Mouse (Mus musculus) kidney, adult 2 months (tissue): ENCODE results near the gene Plekho1. TPM values are rescaled to one million over a fixed set of nuclear protein-coding genes. Genes with fewer than 3 reads are reported as not detected.
"Not testable (repeated sequence)": the region's sequence is repeated elsewhere in the genome, so short reads cannot be mapped to it uniquely, and the experiment has no call there.

Experiments
- DNase-seq: peaks from one replicate; pipeline ENCODE4 v3.0.0; 2021
- H3K27ac ChIP-seq: fragments of 200-500 bp; 2 replicates; pipeline ENCODE4 v1.5.1; 2012; ENCODE audit warnings: low read depth, low read length, control low read depth, inconsistent platforms; ENCODE audit not compliant: insufficient read depth
- H3K27me3 ChIP-seq: fragments of 200-500 bp; replicated peaks from 2 replicates; pipeline ENCODE4 v1.6.1; 2012; ENCODE audit warnings: mild to moderate bottlenecking, moderate library complexity, low read length, inconsistent platforms; ENCODE audit not compliant: control insufficient read depth, insufficient read depth
- H3K36me3 ChIP-seq: fragments of 200-500 bp; 2 replicates; pipeline ENCODE4 v1.6.1; 2012; ENCODE audit warnings: mild to moderate bottlenecking, moderate library complexity, low read length, inconsistent platforms; ENCODE audit not compliant: control insufficient read depth, insufficient read depth
- H3K4me1 ChIP-seq: fragments of 200-500 bp; 2 replicates; pipeline ENCODE4 v1.6.1; 2011; ENCODE audit warnings: low read length; ENCODE audit not compliant: control insufficient read depth, insufficient read depth
- H3K4me3 ChIP-seq: fragments of 200-500 bp; 2 replicates; pipeline ENCODE4 v1.5.1; 2011; ENCODE audit warnings: mild to moderate bottlenecking, low read depth, low read length, control low read depth; ENCODE audit not compliant: insufficient read depth
- CTCF ChIP-seq: fragments of 200-500 bp; conservative IDR thresholded peaks from 2 replicates; pipeline ENCODE4 v1.5.1; 2011; ENCODE audit warnings: low read depth, mild to moderate bottlenecking, control low read depth, low read length, moderate library complexity, mixed read lengths; ENCODE audit not compliant: insufficient read depth, insufficient read length
- POLR2A ChIP-seq: fragments of 200-500 bp; IDR thresholded peaks from one replicate; pipeline ENCODE4 v1.6.1; 2011; ENCODE audit warnings: low read depth, low read length, control low read depth
- WGBS: fragments of 180-500 bp; shearing (Covaris S2); methylation state at CpG from one replicate; pipeline ENCODE4 v1.1.7; 2018; 5-methylcytosine and 5-hydroxymethylcytosine counted together
- polyA plus RNA-seq: library from polyadenylated mRNA; depleted of rRNA; stranded (reverse); fragments of >200 nt; gene quantifications from 2 replicates; pipeline ENCODE4 v1.2.3, GENCODE M21; 2012

Plekho1 gene
- polyA plus RNA-seq, 1 experiment, result 33.2 TPM

GRCm38 (mm10) chr3:95969277-95969676 lies 26.5 kb downstream of the Plekho1 start:
- H3K27ac ChIP-seq, result no peak overlapping the region
- TF ChIP-seq POLR2A (no peak), CTCF (no peak)
- no peak overlapping the region for H3K4me3 ChIP-seq
- no peaks in the 10 kb centered on the region for H3K4me1 ChIP-seq
- DNase-seq, result no peak
- WGBS, result 94% methylated on average over 1 of the region's 1 CpGs
- H3K36me3 ChIP-seq, result no peaks in the 10 kb centered on the region
- H3K27me3 ChIP-seq, result no peaks in the 10 kb centered on the region

- 6% methylated on average over 7 of the region's 7 CpGs for WGBS
- no peaks in the 10 kb centered on the region for H3K27me3 ChIP-seq
- H3K36me3 ChIP-seq, result no peaks in the 10 kb centered on the region
- no peak for DNase-seq
- no peak overlapping the region for H3K4me3 ChIP-seq
- H3K27ac ChIP-seq, result no peak overlapping the region
- no peak for TF ChIP-seq POLR2A
- peak; percentile 35 for TF ChIP-seq CTCF
- H3K4me1 ChIP-seq, result no peaks in the 10 kb centered on the region
These were observed 30.0 kb downstream of the Plekho1 start for GRCm38 (mm10) chr3:95965518-95966451.

DNA sequence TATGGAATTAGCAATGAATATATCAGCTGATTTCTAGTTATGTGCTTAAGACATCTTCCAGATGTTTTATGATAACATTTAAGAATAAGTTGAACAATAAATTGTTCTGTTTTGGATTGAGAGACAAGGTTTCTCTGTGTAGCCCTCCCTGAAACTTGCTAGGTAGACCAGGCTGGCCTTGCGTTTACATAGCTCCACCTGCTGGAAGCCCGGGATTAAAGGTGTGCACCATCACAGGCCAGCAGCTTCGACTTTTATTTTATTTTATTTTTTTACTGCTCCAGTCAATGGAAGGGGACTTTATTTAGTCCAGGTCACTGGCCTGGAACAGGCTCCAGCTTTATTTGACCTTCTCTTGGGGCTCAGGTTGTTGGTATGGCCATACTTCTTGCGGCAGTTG lies 32.1 kb downstream of the Plekho1 start:
- Histone ChIP-seq H3K4me1 (no peaks in the 10 kb centered on the region), H3K36me3 (no peaks in the 10 kb centered on the region), H3K4me3 (no peak overlapping the region), H3K27me3 (no peaks in the 10 kb centered on the region), H3K27ac (no peak overlapping the region)
- WGBS, result 31% methylated on average over 4 of the region's 4 CpGs
- DNase-seq, result peak; percentile 55
- no peak for TF ChIP-seq POLR2A
- TF ChIP-seq CTCF, result peak; percentile 63

- H3K27ac ChIP-seq, result no peak overlapping the region
- no peaks in the 10 kb centered on the region for H3K27me3 ChIP-seq
- no peak for TF ChIP-seq POLR2A
- TF ChIP-seq CTCF, result no peak
- WGBS, result 51% methylated on average over 2 of the region's 2 CpGs
- no peaks in the 10 kb centered on the region for H3K36me3 ChIP-seq
- no peak for DNase-seq
- H3K4me1 ChIP-seq, result no peaks in the 10 kb centered on the region
- H3K4me3 ChIP-seq, result no peak overlapping the region
These were observed 32.6 kb downstream of the Plekho1 start for GRCm38 (mm10) chr3:95963230-95963629.

DNA sequence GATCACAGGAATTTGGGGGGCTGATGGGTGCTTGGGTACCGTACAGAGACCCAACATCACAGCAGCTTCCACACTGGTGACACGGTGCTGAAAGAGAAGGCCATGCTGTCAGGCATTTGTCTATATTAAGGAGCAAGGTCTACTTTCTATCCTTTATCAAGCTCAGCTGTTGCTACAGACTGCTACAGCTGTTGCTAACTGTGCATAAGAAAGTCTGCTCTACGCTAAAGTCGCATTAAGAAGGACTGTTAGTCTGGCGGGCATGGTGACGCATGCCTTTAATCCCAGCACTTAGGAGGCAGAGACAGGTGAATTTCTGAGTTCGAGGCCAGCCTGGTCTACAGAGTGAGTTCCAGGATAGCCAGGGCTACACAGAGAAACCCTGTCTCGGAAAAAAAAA lies 33.6 kb downstream of the Plekho1 start:
- DNase-seq, H3K27ac ChIP-seq: not testable (repeated sequence)
- WGBS, result 87% methylated on average over 8 of the region's 8 CpGs

GRCm38 (mm10) chr3:95959807-95960206 lies 36.0 kb downstream of the Plekho1 start:
- no peaks in the 10 kb centered on the region for H3K36me3 ChIP-seq
- no peak overlapping the region for H3K27ac ChIP-seq
- H3K27me3 ChIP-seq, result no peaks in the 10 kb centered on the region
- H3K4me1 ChIP-seq, result no peaks in the 10 kb centered on the region
- WGBS, result 91% methylated on average over 1 of the region's 1 CpGs
- TF ChIP-seq CTCF (no peak), POLR2A (no peak)
- no peak overlapping the region for H3K4me3 ChIP-seq
- no peak for DNase-seq

More for the DNA sequence above, 33.6 kb downstream of the Plekho1 start:
- not testable (repeated sequence) for H3K27me3 ChIP-seq, H3K4me1 ChIP-seq, H3K4me3 ChIP-seq, H3K36me3 ChIP-seq

- TF ChIP-seq CTCF (peak; percentile 15; the same call in 1 of the 2 replicates), POLR2A (no peak)
- H3K27ac ChIP-seq, result no peak overlapping the region
- 75% methylated on average over 5 of the region's 5 CpGs for WGBS
- no peaks in the 10 kb centered on the region for H3K27me3 ChIP-seq
- H3K4me1 ChIP-seq, result no peaks in the 10 kb centered on the region
- DNase-seq, result peak; percentile 42
- no peak overlapping the region for H3K4me3 ChIP-seq
- no peaks in the 10 kb centered on the region for H3K36me3 ChIP-seq
These were observed 36.7 kb downstream of the Plekho1 start for GRCm38 (mm10) chr3:95959082-95959481.
